Mouse (Mus musculus) forebrain, embryonic 14.5 days (tissue): ENCODE results near the gene Prss46. TPM values are rescaled to one million over a fixed set of nuclear protein-coding genes. Genes with fewer than 3 reads are reported as not detected.
"Not testable (repeated sequence)": the region's sequence is repeated elsewhere in the genome, so short reads cannot be mapped to it uniquely, and the experiment has no call there.

ENCODE experiments used
- ATAC-seq: fragments of 200-750 bp; cut with Nextera tagmentation; 2 replicates; pipeline ENCODE4 v1.8.0; 2017; ENCODE audit warnings: mild to moderate bottlenecking, moderate library complexity
- DNase-seq: peaks from one replicate; pipeline ENCODE4 v3.0.0-alpha.2; 2015; ENCODE audit warnings: low spot score
- H3K27ac ChIP-seq: fragments of 300-500 bp; sonication (generic); 2 replicates; pipeline ENCODE4 v1.5.1; 2014; ENCODE audit warnings: low read depth, mild to moderate bottlenecking, control low read depth, low read length, moderate library complexity
- H3K27me3 ChIP-seq: fragments of 300-500 bp; sonication (generic); replicated peaks from 2 replicates; pipeline ENCODE4 v1.6.1; 2014; ENCODE audit warnings: low read length, control low read depth, mixed read lengths; ENCODE audit not compliant: control insufficient read depth, insufficient read depth
- H3K36me3 ChIP-seq: fragments of 300-500 bp; sonication (generic); 2 replicates; pipeline ENCODE4 v1.6.1; 2014; ENCODE audit warnings: low read length, control low read depth; ENCODE audit not compliant: control insufficient read depth, insufficient read depth
- H3K4me1 ChIP-seq: fragments of 300-500 bp; sonication (generic); 2 replicates; pipeline ENCODE4 v1.6.1; 2014; ENCODE audit warnings: antibody characterized with exemption, low read length, control low read depth; ENCODE audit not compliant: control insufficient read depth, insufficient read depth
- H3K4me2 ChIP-seq: fragments of 300-500 bp; sonication (generic); 2 replicates; pipeline ENCODE4 v1.6.1; 2014; ENCODE audit warnings: mild to moderate bottlenecking, control low read depth, low read length
- H3K4me3 ChIP-seq: fragments of 300-500 bp; sonication (generic); 2 replicates; pipeline ENCODE4 v1.5.1; 2014; ENCODE audit warnings: low read depth, low read length, control low read depth
- H3K9ac ChIP-seq: fragments of 300-500 bp; sonication (generic); 2 replicates; pipeline ENCODE4 v1.6.1; 2014; ENCODE audit warnings: mild to moderate bottlenecking, low read length, control low read depth, moderate library complexity
- H3K9me3 ChIP-seq: fragments of 300-500 bp; sonication (generic); replicated peaks from 2 replicates; pipeline ENCODE4 v1.6.1; 2016; ENCODE audit warnings: low read length, control low read depth, mixed read lengths; ENCODE audit not compliant: control insufficient read depth
- WGBS: fragments of 180-500 bp; shearing (Covaris S2); extraction: QIAGEN DNeasy Blood & Tissue Kit; methylation state at CpG from one replicate; pipeline ENCODE4 v1.1.7; 2014; 5-methylcytosine and 5-hydroxymethylcytosine counted together
- polyA plus RNA-seq: library from polyadenylated mRNA; unstranded; fragments of >200 nt; fragmentation: Nextera tagmentation; extraction: Ambion mirVana; gene quantifications from 2 replicates; pipeline ENCODE4 v1.2.1, GENCODE M21; 2014

Prss46 gene
- polyA plus RNA-seq: not detected in 2 replicates

DNA sequence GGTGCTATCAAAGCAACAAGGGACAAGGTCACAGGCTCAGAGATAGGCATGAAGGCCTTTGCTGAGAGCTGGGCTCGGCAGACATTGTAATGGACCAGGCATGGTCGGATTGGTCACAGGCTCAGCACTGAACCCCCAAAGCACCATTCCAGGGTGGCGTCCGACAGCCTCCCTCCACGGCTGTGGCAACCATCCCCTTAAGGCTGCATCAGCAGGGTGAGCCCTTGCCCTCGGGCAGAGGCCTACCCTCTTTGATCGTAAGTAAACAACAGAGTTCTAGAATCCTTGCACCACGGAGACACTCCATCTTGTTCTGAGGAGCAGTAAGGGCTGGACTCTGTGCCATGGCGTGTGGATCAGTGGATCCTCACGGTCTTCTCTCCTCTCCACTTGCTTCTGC is at the start of gene Prss46:
Gene Prss46 (plus strand): TSS at position 301 of the 400 bp plus-strand sequence.
- Histone ChIP-seq H3K4me1 (no peaks in the 10 kb centered on the region), H3K9ac (no peak within 1 kb of the TSS), H3K36me3 (no peaks in the 10 kb centered on the region), H3K4me3 (no peak within 1 kb of the TSS), H3K27me3 (no peaks in the 10 kb centered on the region), H3K9me3 (no peaks in the 10 kb centered on the region), H3K27ac (no peak within 1 kb of the TSS), H3K4me2 (no peak within 1 kb of the TSS)
- 91% methylated on average over 10 of the region's 10 CpGs for WGBS
- DNase-seq (no peak), ATAC-seq (no peak)

DNA sequence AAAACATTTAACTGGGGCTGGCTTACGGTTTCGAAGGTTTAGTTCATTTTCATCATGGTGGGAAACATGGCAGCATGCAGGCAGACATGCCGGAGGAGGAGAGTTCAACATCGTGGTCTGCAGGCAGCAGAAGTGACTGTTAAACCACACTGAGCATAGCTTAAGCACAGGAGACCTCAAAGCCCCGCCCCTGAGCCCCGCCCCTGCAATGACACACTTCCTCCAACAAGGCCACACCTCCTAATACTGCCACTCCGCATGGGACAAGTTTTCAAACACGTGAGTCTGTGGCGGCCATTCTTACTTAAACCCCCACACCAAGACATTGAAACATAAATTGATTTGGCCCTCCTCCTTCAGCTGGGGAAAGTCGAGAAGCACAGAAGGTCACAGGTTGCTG is 47.3 kb upstream of the Prss46 start:
- ATAC-seq (no peak), DNase-seq (no peak)
- Histone ChIP-seq H3K4me1 (no peaks in the 10 kb centered on the region), H3K4me3 (no peak overlapping the region), H3K27me3 (no peaks in the 10 kb centered on the region), H3K4me2 (no peak overlapping the region), H3K27ac (no peak overlapping the region), H3K9ac (no peak overlapping the region), H3K9me3 (no peaks in the 10 kb centered on the region), H3K36me3 (no peaks in the 10 kb centered on the region)
- WGBS: 88% methylated on average over 10 of the region's 10 CpGs

DNA sequence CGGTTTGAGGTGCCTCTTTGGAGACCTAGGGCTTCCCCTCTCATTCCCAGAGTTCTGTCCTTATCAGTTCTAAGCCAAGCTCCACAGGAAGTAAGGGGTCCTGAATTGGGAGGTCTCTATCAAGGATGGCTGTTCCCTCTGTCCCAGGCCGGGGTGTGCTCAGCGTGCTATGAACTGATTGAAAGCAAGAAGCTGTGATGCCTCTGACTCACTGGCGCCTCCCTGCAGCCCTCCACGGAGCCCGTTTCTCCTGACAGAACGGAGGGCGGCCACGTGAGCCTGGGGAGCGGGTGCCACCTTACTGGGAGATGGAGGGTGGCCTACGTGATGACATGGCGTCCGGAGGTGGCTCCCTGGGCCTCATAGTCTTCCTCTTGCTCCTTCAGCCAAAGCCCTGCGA is 46.4 kb upstream of the Prss46 start, which contains the start of gene Prss42:
Gene Prss42 (plus strand): TSS at position 301 of the 400 bp plus-strand sequence.
- DNase-seq (no peak), ATAC-seq (no peak)
- H3K36me3 ChIP-seq: no peaks in the 10 kb centered on the region
- H3K27me3 ChIP-seq: no peaks in the 10 kb centered on the region
- H3K9me3 ChIP-seq: no peaks in the 10 kb centered on the region
- H3K4me1 ChIP-seq: no peaks in the 10 kb centered on the region
- no peak within 1 kb of the TSS for H3K4me2 ChIP-seq
- WGBS: 96% methylated on average over 14 of the region's 14 CpGs
- no peak within 1 kb of the TSS for H3K27ac ChIP-seq
- no peak within 1 kb of the TSS for H3K9ac ChIP-seq
- no peak within 1 kb of the TSS for H3K4me3 ChIP-seq

DNA sequence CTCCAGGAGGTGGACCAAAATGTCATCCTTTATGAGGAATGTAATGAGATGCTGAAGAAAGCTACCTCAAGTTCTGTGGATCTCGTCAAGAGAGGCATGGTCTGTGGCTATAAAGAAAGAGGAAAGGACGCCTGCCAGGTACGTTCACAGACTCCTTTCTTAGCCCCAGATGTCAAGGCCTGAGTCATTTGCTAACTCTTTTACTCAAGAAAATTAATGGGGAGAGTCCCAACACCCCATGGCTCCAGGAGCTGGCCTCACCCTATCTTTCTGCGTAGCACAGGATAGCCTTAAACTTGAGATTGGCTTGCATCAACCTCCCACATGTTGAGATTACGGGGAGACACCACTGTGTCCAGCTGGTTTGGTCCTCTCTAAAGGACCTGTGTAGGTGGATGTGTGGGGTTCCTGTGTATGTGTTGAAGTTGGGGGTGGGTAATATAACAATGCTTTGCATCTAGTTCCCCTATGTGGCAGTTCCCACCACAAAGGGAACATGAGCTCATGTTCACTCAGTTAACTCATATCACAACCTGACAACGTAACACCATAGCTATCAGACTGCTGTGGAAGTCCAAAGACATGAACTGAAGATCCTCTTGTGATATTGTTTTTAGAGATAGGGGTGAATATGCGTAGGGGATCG is 43.3 kb upstream of the Prss46 start:
- no peak for DNase-seq
- WGBS: 91% methylated on average over 8 of the region's 8 CpGs
- H3K27ac ChIP-seq: no peak overlapping the region

DNA sequence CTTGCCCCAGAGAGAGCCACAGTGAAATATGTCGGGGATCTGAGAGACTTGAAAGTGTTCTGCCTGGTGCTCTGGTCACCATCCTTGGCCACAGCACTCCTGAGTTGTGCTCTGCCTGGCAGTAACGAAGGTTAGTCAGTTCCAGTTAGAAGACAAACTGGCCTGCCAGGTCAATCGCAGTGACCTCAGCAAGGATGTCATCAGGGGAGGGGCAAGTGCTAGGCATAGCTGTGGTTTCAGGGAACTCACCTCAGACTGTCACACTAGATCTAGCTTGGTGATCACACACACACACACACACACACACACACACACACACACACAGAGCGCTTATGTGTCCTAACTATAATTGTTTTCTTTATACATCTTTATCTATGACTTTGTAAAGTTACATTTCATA is 41.0 kb upstream of the Prss46 start:
- Histone ChIP-seq H3K4me1 (no peaks in the 10 kb centered on the region), H3K27ac (no peak overlapping the region), H3K4me2 (no peak overlapping the region), H3K27me3 (no peaks in the 10 kb centered on the region), H3K4me3 (no peak overlapping the region), H3K9me3 (no peaks in the 10 kb centered on the region), H3K9ac (no peak overlapping the region), H3K36me3 (no peaks in the 10 kb centered on the region)
- WGBS: 77% methylated on average over 4 of the region's 4 CpGs
- ATAC-seq (no peak), DNase-seq (no peak)

More for the DNA sequence above, 43.3 kb upstream of the Prss46 start:
- ATAC-seq: no peak
- no peaks in the 10 kb centered on the region for H3K9me3 ChIP-seq
- H3K4me2 ChIP-seq: no peak overlapping the region
- no peak overlapping the region for H3K4me3 ChIP-seq
- no peaks in the 10 kb centered on the region for H3K4me1 ChIP-seq
- no peaks in the 10 kb centered on the region for H3K36me3 ChIP-seq
- H3K27me3 ChIP-seq: no peaks in the 10 kb centered on the region
- H3K9ac ChIP-seq: no peak overlapping the region

DNA sequence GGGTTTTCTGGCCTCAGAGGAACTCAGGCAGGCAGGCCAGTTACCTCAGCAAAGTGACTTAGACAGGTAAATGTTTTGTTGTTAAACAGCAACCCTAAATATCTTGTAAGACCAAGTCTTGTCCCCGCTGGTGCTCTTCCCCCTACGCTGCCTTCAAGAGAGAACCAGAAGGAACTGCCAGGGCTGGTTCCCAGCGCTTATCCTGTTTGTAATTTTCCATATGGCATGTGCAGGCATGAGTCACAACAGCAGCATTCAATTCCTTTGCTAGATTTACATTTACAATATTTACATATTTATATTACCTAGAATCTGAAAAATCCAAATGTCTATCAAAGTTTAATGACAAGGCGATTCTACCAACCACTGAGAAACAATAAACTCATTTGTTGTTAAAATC is 34.3 kb upstream of the Prss46 start:
- Histone ChIP-seq H3K9ac (no peak overlapping the region), H3K27ac (no peak overlapping the region), H3K4me3 (no peak overlapping the region), H3K9me3 (no peaks in the 10 kb centered on the region), H3K4me1 (no peaks in the 10 kb centered on the region), H3K4me2 (no peak overlapping the region), H3K27me3 (no peaks in the 10 kb centered on the region), H3K36me3 (no peaks in the 10 kb centered on the region)
- DNase-seq (no peak), ATAC-seq (no peak)
- WGBS: 85% methylated on average over 4 of the region's 4 CpGs

DNA sequence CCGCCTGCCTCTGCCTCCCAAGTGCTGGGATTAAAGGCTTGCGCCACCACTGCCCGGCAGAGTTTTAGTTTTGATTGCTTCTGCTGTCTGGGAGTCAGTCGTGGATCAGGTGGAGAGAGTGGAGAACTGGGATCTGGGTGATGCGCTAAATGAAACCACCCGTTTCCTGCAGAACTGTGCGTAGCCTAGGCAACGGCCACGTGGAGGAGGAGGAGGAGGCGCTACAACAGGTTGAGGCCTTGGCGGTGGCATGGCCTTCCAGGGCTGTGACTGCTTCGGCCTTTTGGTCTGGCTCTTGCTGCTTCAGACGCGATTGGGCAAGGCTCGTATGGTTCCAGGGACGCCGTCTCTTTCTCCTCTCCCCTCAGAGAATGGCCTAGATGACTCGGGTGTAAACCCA is 30.5 kb upstream of the Prss46 start, which contains the start of gene Prss44:
Gene Prss44 (plus strand): TSS at position 206 of the 400 bp plus-strand sequence.
- no peaks in the 10 kb centered on the region for H3K36me3 ChIP-seq
- no peak within 1 kb of the TSS for H3K27ac ChIP-seq
- no peak within 1 kb of the TSS for H3K4me2 ChIP-seq
- no peaks in the 10 kb centered on the region for H3K4me1 ChIP-seq
- 72% methylated on average over 18 of the region's 18 CpGs for WGBS
- no peaks in the 10 kb centered on the region for H3K9me3 ChIP-seq
- no peaks in the 10 kb centered on the region for H3K27me3 ChIP-seq
- no peak for ATAC-seq
- H3K9ac ChIP-seq: no peak within 1 kb of the TSS
- H3K4me3 ChIP-seq: no peak within 1 kb of the TSS
- DNase-seq: no peak

DNA sequence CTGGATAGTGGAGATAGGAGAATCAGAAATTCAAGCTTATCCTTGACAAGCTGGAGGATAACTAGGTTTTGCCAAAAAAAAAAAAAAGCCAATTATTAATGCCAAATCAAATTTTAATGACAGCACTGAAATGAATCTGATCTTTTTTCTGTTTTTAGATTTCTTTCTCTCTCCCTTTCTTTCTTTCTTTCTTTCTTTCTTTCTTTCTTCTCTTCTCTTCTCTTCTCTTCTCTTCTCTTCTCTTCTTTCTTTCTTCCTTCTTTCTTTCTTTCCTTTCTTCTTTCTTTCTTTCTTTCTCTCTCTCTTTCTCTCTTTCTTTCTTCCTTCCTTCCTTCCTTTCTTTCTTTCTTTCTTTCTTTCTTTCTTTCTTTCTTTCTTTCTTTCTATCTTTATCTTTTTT is 23.8 kb upstream of the Prss46 start:
- ATAC-seq, H3K9ac ChIP-seq, H3K4me1 ChIP-seq, H3K9me3 ChIP-seq, H3K4me3 ChIP-seq, H3K36me3 ChIP-seq, H3K27ac ChIP-seq, H3K27me3 ChIP-seq, H3K4me2 ChIP-seq, DNase-seq: not testable (repeated sequence)

DNA sequence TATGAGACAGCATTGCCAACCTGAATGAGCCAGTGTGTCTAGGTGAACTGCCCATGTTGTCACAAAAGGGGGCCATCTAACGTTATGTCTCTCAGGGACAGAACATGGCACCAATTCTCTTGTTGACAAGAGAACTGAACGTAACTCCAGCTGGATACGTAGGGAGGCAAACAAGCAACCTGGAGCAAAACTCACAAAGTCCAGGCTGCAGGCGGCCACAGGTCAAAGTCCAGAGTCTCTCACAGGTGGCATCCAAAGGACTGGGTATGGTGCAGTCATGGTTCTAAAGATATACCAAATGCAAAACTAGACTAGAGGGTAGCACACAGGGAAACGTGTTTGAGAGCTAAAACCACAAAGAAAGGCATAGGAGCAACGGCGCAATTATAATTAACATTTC is 22.9 kb upstream of the Prss46 start:
- Histone ChIP-seq H3K9me3 (no peaks in the 10 kb centered on the region), H3K4me1 (no peaks in the 10 kb centered on the region), H3K4me2 (no peak overlapping the region), H3K27ac (no peak overlapping the region), H3K36me3 (no peaks in the 10 kb centered on the region), H3K9ac (no peak overlapping the region), H3K27me3 (no peaks in the 10 kb centered on the region), H3K4me3 (no peak overlapping the region)
- ATAC-seq (no peak), DNase-seq (no peak)
- 85% methylated on average over 7 of the region's 7 CpGs for WGBS
